Mouse (Mus musculus) embryonic facial prominence, embryonic 14.5 days (tissue): ENCODE results near the gene Fras1. TPM values are rescaled to one million over a fixed set of nuclear protein-coding genes. Genes with fewer than 3 reads are reported as not detected.

Experiments
- ATAC-seq: fragments of 200-750 bp; cut with Nextera tagmentation; 2 replicates; pipeline ENCODE4 v1.8.0; 2017; ENCODE audit warnings: low read depth, moderate number of reproducible peaks, moderate TSS enrichment
- DNase-seq: peaks from one replicate; pipeline ENCODE4 v3.0.0-alpha.2; 2015; ENCODE audit warnings: low spot score
- H3K27ac ChIP-seq: fragments of 300-500 bp; sonication (generic); replicated peaks from 2 replicates; pipeline ENCODE4 v1.5.1; 2014; ENCODE audit warnings: low read depth, mild to moderate bottlenecking, low read length, moderate library complexity
- H3K27me3 ChIP-seq: fragments of 300-500 bp; sonication (generic); replicated peaks from 2 replicates; pipeline ENCODE4 v1.6.1; 2014; ENCODE audit warnings: low read length; ENCODE audit not compliant: control insufficient read depth, insufficient read depth
- H3K36me3 ChIP-seq: fragments of 300-500 bp; sonication (generic); 2 replicates; pipeline ENCODE4 v1.6.1; 2014; ENCODE audit warnings: low read length, mixed read lengths; ENCODE audit not compliant: control insufficient read depth, insufficient read depth
- H3K4me1 ChIP-seq: fragments of 300-500 bp; sonication (generic); 2 replicates; pipeline ENCODE4 v1.6.1; 2014; ENCODE audit warnings: antibody characterized with exemption, low read length; ENCODE audit not compliant: control insufficient read depth, insufficient read depth
- H3K4me2 ChIP-seq: fragments of 300-500 bp; sonication (generic); 2 replicates; pipeline ENCODE4 v1.6.1; 2014; ENCODE audit warnings: low read depth, mild to moderate bottlenecking, low read length, moderate library complexity, mixed read lengths
- H3K4me3 ChIP-seq: fragments of 300-500 bp; sonication (generic); 2 replicates; pipeline ENCODE4 v1.5.1; 2014; ENCODE audit warnings: low read depth, mild to moderate bottlenecking, low read length
- H3K9ac ChIP-seq: fragments of 300-500 bp; sonication (generic); 2 replicates; pipeline ENCODE4 v1.6.1; 2014; ENCODE audit warnings: low read depth, mild to moderate bottlenecking, low read length, moderate library complexity, mixed read lengths
- H3K9me3 ChIP-seq: fragments of 300-500 bp; sonication (generic); 2 replicates; pipeline ENCODE4 v1.6.1; 2016; ENCODE audit warnings: low read length; ENCODE audit not compliant: control insufficient read depth
- WGBS: fragments of 180-500 bp; shearing (Covaris S2); extraction: QIAGEN DNeasy Blood & Tissue Kit; methylation state at CpG from one replicate; pipeline ENCODE4 v1.1.7; 2014; 5-methylcytosine and 5-hydroxymethylcytosine counted together
- polyA plus RNA-seq: library from polyadenylated mRNA; unstranded; fragments of >200 nt; fragmentation: Nextera tagmentation; extraction: Ambion mirVana; gene quantifications from 2 replicates; pipeline ENCODE4 v1.2.1, GENCODE M21; 2014

Gene Fras1
- polyA plus RNA-seq, 1 experiment from 2014 or later, result 19.2 TPM

DNA sequence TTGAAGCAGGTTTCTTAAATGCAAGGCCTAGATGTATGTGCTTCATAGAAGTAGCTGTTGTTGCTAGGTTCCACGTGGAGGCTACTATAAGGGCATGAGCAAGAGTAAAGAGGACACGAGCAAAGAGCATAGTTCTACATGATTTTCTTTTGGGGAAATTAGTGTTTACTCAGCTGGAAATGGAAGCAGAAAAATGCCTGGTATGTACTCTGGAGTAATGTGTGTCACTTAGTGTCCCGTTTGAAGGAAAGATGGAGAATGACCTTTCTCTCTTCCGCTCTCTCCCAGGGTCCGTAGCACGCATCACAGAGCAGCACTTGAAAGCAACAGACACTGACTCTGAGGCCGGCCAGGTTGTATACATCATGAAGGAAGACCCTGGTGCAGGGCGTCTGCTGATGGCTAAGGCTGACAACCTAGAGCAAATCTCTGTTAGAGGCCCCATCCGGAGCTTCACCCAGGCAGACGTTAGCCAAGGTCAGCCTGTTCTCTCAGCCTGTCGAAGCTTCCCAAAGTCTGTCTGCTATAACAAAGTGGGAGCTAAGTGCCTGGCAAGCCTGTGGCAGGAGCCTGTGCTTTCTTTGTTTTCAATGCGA is 338.4 kb downstream of the Fras1 start:
- no peak for ATAC-seq
- Histone ChIP-seq H3K9ac (no peak overlapping the region), H3K4me2 (no peak overlapping the region), H3K9me3 (no peaks in the 10 kb centered on the region), H3K4me3 (no peak overlapping the region), H3K27me3 (no peaks in the 10 kb centered on the region), H3K4me1 (no peaks in the 10 kb centered on the region), H3K27ac (no peak overlapping the region), H3K36me3 (0 out of 2 replicates have a peak, but pooled peaks cover 8% of the 10 kb centered on the region)
- 33% methylated on average over 12 of the region's 12 CpGs for WGBS
- DNase-seq, result no peak

DNA sequence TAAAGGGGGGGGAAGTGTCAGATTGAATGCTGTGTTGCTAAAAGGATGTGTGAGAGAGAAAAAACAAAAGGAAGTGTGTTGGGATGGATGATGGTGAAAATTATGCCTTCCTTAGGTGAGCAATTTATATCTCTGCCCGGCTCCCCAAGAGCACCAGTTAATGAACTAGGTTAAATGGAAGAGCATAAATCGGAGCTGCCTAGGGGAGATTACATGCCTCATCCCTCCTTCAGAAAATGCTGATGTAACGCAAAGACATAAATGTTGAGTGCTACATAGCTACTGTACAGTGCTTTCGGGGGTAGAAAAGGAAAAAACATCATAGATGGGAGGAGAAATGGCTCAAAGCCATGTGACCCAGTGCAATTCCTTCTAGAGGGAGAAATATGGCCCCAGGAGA is 339.0 kb downstream of the Fras1 start:
- no peaks in the 10 kb centered on the region for H3K27me3 ChIP-seq
- WGBS, result 77% methylated on average over 4 of the region's 4 CpGs
- no peak overlapping the region for H3K4me2 ChIP-seq
- H3K9me3 ChIP-seq, result no peaks in the 10 kb centered on the region
- H3K4me1 ChIP-seq, result no peaks in the 10 kb centered on the region
- no peak overlapping the region for H3K9ac ChIP-seq
- 0 out of 2 replicates have a peak, but pooled peaks cover 8% of the 10 kb centered on the region for H3K36me3 ChIP-seq
- no peak for DNase-seq
- no peak for ATAC-seq
- no peak overlapping the region for H3K27ac ChIP-seq
- no peak overlapping the region for H3K4me3 ChIP-seq

DNA sequence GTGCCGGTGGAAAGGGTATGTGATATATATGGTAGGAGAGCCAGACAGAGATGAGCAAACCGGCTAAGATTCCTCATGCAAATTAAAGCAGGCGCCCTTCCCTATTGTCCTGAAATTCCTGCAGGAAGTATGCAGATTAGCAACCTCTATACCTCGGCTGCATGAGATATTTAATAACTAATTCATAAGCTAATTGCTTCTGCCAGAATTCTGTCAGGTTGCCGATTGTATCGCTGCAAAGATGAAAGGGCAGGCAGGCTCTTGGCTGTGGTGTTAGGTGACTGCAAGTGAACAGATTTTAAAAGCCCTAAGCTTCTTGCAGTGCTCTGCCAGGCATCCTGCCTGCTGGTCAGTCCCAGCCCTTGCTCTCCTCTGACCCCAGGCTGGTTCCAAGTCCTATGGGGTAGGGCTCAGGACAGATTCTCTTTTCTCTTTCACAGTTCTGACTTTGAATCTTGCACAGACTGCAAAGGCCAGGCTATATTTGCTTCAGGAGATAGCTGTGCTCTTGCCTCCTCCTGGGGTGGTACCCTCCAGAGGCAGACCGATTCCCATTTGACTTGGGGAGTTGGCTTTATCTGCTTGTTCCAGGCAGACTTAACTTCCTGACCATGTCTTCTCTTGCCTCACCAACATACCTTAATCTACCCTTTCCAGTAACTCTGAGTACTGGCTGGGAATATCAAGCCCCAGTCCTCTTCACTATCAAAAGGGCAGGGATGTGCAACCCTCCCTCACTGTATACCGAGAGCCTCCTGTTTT is 342.7 kb downstream of the Fras1 start:
- no peaks in the 10 kb centered on the region for H3K4me1 ChIP-seq
- ATAC-seq (no peak), DNase-seq (no peak)
- 0 out of 2 replicates have a peak, but pooled peaks cover 12% of the 10 kb centered on the region for H3K36me3 ChIP-seq
- H3K9me3 ChIP-seq, result no peaks in the 10 kb centered on the region
- no peak overlapping the region for H3K9ac ChIP-seq
- 53% methylated on average over 8 of the region's 8 CpGs for WGBS
- no peak overlapping the region for H3K4me3 ChIP-seq
- H3K27me3 ChIP-seq, result no peaks in the 10 kb centered on the region
- no peak overlapping the region for H3K4me2 ChIP-seq
- no peak overlapping the region for H3K27ac ChIP-seq

GRCm38 (mm10) chr5:96717690-96718089 is 343.9 kb downstream of the Fras1 start:
- no peak for ATAC-seq
- Histone ChIP-seq H3K9ac (no peak overlapping the region), H3K4me3 (no peak overlapping the region), H3K4me2 (no peak overlapping the region), H3K4me1 (no peaks in the 10 kb centered on the region), H3K36me3 (0 out of 2 replicates have a peak, but pooled peaks cover 7% of the 10 kb centered on the region), H3K27ac (no peak overlapping the region), H3K9me3 (no peaks in the 10 kb centered on the region), H3K27me3 (no peaks in the 10 kb centered on the region)
- DNase-seq, result no peak
- WGBS, result 90% methylated on average over 4 of the region's 4 CpGs

- Histone ChIP-seq H3K4me1 (no peaks in the 10 kb centered on the region), H3K27me3 (no peaks in the 10 kb centered on the region), H3K4me2 (no peak overlapping the region), H3K36me3 (0 out of 2 replicates have a peak, but pooled peaks cover 7% of the 10 kb centered on the region), H3K4me3 (no peak overlapping the region), H3K9me3 (no peaks in the 10 kb centered on the region), H3K9ac (no peak overlapping the region), H3K27ac (no peak overlapping the region)
- 84% methylated on average over 5 of the region's 5 CpGs for WGBS
- DNase-seq (no peak), ATAC-seq (no peak)
These were observed 344.8 kb downstream of the Fras1 start for GRCm38 (mm10) chr5:96718601-96719000.

DNA sequence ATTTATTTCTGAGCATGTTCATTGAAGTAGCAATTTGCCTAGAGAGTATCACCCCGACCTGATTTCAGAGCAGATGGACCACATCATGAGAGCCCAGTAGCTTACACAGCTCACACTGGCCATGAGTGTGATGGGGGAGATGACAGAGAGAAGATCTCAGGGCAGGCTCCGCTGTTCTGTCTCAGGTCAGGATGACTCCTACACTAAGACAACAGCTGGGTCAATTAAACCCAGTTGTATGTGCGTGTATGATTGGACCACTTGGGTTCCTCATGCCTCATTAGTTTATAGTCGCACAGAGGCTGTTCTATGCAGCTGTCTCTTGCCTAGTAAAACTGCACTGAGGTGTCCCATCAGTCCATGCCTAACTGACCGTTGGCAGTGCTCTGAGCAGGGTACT is 345.5 kb downstream of the Fras1 start:
- 0 out of 2 replicates have a peak, but pooled peaks cover 7% of the 10 kb centered on the region for H3K36me3 ChIP-seq
- H3K9me3 ChIP-seq, result no peaks in the 10 kb centered on the region
- H3K9ac ChIP-seq, result no peak overlapping the region
- H3K4me1 ChIP-seq, result no peaks in the 10 kb centered on the region
- no peak for ATAC-seq
- DNase-seq, result no peak
- no peak overlapping the region for H3K4me2 ChIP-seq
- no peaks in the 10 kb centered on the region for H3K27me3 ChIP-seq
- H3K4me3 ChIP-seq, result no peak overlapping the region
- 87% methylated on average over 5 of the region's 5 CpGs for WGBS
- H3K27ac ChIP-seq, result no peak overlapping the region

GRCm38 (mm10) chr5:96722690-96723089 is 348.9 kb downstream of the Fras1 start:
- no peak overlapping the region for H3K4me2 ChIP-seq
- no peak overlapping the region for H3K4me3 ChIP-seq
- DNase-seq (no peak), ATAC-seq (no peak)
- H3K9ac ChIP-seq, result no peak overlapping the region
- 64% methylated on average over 3 of the region's 3 CpGs for WGBS
- no peaks in the 10 kb centered on the region for H3K9me3 ChIP-seq
- no peak overlapping the region for H3K27ac ChIP-seq
- 0 out of 2 replicates have a peak, but pooled peaks cover 4% of the 10 kb centered on the region for H3K36me3 ChIP-seq
- no peaks in the 10 kb centered on the region for H3K27me3 ChIP-seq
- H3K4me1 ChIP-seq, result no peaks in the 10 kb centered on the region

- ATAC-seq, result no peak
- H3K4me2 ChIP-seq, result no peak overlapping the region
- H3K4me3 ChIP-seq, result no peak overlapping the region
- H3K27me3 ChIP-seq, result no peaks in the 10 kb centered on the region
- DNase-seq, result no peak
- no peak overlapping the region for H3K27ac ChIP-seq
- no peak overlapping the region for H3K9ac ChIP-seq
- H3K9me3 ChIP-seq, result no peaks in the 10 kb centered on the region
- H3K4me1 ChIP-seq, result no peaks in the 10 kb centered on the region
- H3K36me3 ChIP-seq, result peaks cover 12% of the 10 kb centered on the region; the same call in 1 of the 2 replicates
- WGBS, result 92% methylated on average over 15 of the region's 15 CpGs
These were observed 365.6 kb downstream of the Fras1 start for GRCm38 (mm10) chr5:96739138-96739878.
